Mouse (Mus musculus): ENCODE results near the gene Gm17334. TPM values are rescaled to one million over a fixed set of nuclear protein-coding genes. Genes with fewer than 3 reads are reported as not detected.

The Gm17334 gene
- polyA plus RNA-seq, 1 experiment from 2014 or later = not detected

DNA sequence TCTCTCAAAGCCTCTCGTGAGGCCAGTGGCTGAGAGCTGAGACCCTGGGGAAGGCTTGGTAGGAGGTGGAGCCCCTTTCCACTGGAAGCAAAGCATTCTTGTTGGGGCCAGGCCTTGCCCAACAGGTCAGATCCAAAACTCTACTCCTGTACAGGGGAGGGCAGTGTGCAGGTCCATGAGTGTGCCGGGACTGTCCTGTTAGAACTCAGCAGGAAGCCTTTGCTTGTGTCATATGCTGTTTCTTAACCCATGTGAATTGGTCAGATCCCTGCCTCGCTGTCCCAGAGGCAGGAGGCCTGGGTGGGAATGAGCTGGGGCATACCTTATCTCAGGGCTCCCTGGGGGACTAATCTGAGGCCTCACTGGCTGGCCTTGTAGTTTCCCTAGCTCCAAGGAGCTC, 7.3 kb upstream of the Gm17334 start:
- ATAC-seq (ENCODE audit: low FRiP score) = no peak

GRCm38 (mm10) chr11:53779808-53780207, 6.8 kb upstream of the Gm17334 start:
- H3K27me3 ChIP-seq (replicated peaks) = no peaks in the 10 kb centered on the region
- no peak overlapping the region for H3K4me3 ChIP-seq (replicated peaks)
- no peak overlapping the region for H3K9ac ChIP-seq (replicated peaks)
- no peak overlapping the region for H3K27ac ChIP-seq (replicated peaks)
- H3K9me3 ChIP-seq (replicated peaks) = no peaks in the 10 kb centered on the region
- H3K36me3 ChIP-seq = no peaks in the 10 kb centered on the region
- no peaks in the 10 kb centered on the region for H3K4me1 ChIP-seq
- H3K4me2 ChIP-seq = no peak overlapping the region
- ATAC-seq (ENCODE audit: low FRiP score) = no peak
- WGBS = 90% methylated on average over 2 of the region's 2 CpGs

More for the DNA sequence above, 7.3 kb upstream of the Gm17334 start:
- H3K4me1 ChIP-seq = no peaks in the 10 kb centered on the region
- no peaks in the 10 kb centered on the region for H3K36me3 ChIP-seq
- WGBS = 75% methylated on average over 3 of the region's 3 CpGs
- H3K4me3 ChIP-seq (replicated peaks) = no peak overlapping the region
- no peak overlapping the region for H3K27ac ChIP-seq (replicated peaks)
- H3K9ac ChIP-seq (replicated peaks) = no peak overlapping the region
- no peak overlapping the region for H3K4me2 ChIP-seq
- no peaks in the 10 kb centered on the region for H3K27me3 ChIP-seq (replicated peaks)
- no peaks in the 10 kb centered on the region for H3K9me3 ChIP-seq (replicated peaks)

GRCm38 (mm10) chr11:53778455-53778854, 5.5 kb upstream of the Gm17334 start:
- H3K4me1 ChIP-seq = no peaks in the 10 kb centered on the region
- no peak overlapping the region for H3K27ac ChIP-seq (replicated peaks)
- H3K36me3 ChIP-seq = no peaks in the 10 kb centered on the region
- no peak for ATAC-seq (ENCODE audit: low FRiP score)
- no peak overlapping the region for H3K4me2 ChIP-seq
- H3K27me3 ChIP-seq (replicated peaks) = no peaks in the 10 kb centered on the region
- H3K9me3 ChIP-seq (replicated peaks) = no peaks in the 10 kb centered on the region
- no peak overlapping the region for H3K9ac ChIP-seq (replicated peaks)
- 76% methylated on average over 5 of the region's 5 CpGs for WGBS
- H3K4me3 ChIP-seq (replicated peaks) = no peak overlapping the region

- Histone ChIP-seq H3K27ac (replicated peaks) (no peak overlapping the region), H3K4me3 (replicated peaks) (no peak overlapping the region), H3K36me3 (no peaks in the 10 kb centered on the region), H3K4me2 (no peak overlapping the region), H3K4me1 (no peaks in the 10 kb centered on the region), H3K27me3 (replicated peaks) (no peaks in the 10 kb centered on the region), H3K9ac (replicated peaks) (no peak overlapping the region), H3K9me3 (replicated peaks) (no peaks in the 10 kb centered on the region)
- WGBS = 82% methylated on average over 5 of the region's 5 CpGs
- ATAC-seq (ENCODE audit: low FRiP score) = no peak
Measured at GRCm38 (mm10) chr11:53777736-53778135, 4.7 kb upstream of the Gm17334 start.

- 90% methylated on average over 13 of the region's 13 CpGs for WGBS
- Histone ChIP-seq H3K4me3 (replicated peaks) (no peak overlapping the region), H3K4me2 (no peak overlapping the region), H3K36me3 (no peaks in the 10 kb centered on the region), H3K9ac (replicated peaks) (no peak overlapping the region), H3K27me3 (replicated peaks) (0 out of 2 replicates have a peak, but pooled peaks cover 9% of the 10 kb centered on the region), H3K4me1 (peaks cover 7% of the 10 kb centered on the region; the same call in 1 of the 2 replicates), H3K9me3 (replicated peaks) (no peaks in the 10 kb centered on the region), H3K27ac (replicated peaks) (no peak overlapping the region)
- no peak for ATAC-seq (ENCODE audit: low FRiP score)
Measured at GRCm38 (mm10) chr11:53774659-53775255, 1.8 kb upstream of the Gm17334 start.

DNA sequence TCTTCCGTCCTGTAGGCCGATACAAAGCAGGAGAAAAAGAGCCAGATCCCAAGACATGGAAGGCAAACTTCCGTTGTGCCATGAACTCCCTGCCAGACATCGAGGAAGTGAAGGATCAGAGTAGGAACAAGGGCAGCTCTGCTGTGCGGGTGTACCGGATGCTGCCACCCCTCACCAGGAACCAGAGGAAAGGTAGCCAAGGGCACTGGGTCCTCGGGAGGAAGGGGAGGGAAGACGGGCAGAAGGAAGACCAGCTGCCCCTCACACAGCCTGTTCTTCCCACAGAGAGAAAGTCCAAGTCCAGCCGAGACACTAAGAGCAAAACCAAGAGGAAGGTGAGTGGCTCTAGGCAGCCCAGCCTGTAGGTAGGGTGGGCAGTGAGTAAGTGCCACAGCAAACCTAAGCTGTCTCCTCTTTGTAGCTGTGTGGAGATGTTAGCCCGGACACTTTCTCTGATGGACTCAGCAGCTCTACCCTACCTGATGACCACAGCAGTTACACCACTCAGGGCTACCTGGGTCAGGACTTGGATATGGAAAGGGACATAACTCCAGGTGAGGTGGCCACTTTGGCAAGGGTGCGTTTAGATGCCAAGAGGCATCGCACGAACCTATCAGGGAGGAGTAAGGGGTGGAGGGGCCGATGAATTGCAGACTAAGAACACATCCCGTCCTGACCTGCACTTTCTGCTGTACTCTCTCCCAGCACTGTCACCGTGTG, 814 bp upstream of the Gm17334 start:
- no peaks in the 10 kb centered on the region for H3K36me3 ChIP-seq
- 90% methylated on average over 16 of the region's 16 CpGs for WGBS
- H3K27me3 ChIP-seq (replicated peaks) = 0 out of 2 replicates have a peak, but pooled peaks cover 15% of the 10 kb centered on the region
- H3K4me3 ChIP-seq (replicated peaks) = no peak overlapping the region
- no peak overlapping the region for H3K9ac ChIP-seq (replicated peaks)
- H3K4me2 ChIP-seq = no peak overlapping the region
- H3K27ac ChIP-seq (replicated peaks) = no peak overlapping the region
- peaks cover 12% of the 10 kb centered on the region; the same call in 1 of the 2 replicates for H3K4me1 ChIP-seq
- no peak for ATAC-seq (ENCODE audit: low FRiP score)
- H3K9me3 ChIP-seq (replicated peaks) = no peaks in the 10 kb centered on the region

DNA sequence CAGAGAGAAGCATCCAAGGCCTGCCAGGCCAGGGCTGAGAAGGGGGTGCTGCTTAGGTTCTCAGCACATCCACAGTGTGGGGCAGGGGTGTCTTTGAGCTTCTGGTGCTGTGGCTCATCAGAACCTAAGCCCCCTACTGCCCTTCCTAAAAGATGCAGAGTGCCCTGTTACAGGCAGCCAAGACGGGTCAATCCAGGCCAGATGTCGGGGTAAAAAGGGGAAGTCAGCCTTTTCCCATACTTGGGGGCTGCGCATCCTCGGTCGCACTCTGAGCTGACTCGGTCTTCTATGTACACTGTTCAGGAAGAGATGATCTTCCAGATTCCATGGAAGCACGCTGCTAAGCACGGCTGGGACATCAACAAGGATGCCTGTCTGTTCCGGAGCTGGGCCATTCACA, 451 bp downstream of the Gm17334 start:
- WGBS = 77% methylated on average over 9 of the region's 9 CpGs
- peaks cover 12% of the 10 kb centered on the region; the same call in 1 of the 2 replicates for H3K4me1 ChIP-seq
- peaks cover 20% of the 10 kb centered on the region; the same call in 1 of the 2 replicates for H3K27me3 ChIP-seq (replicated peaks)
- H3K9ac ChIP-seq (replicated peaks) = no peak overlapping the region
- no peaks in the 10 kb centered on the region for H3K36me3 ChIP-seq
- no peak overlapping the region for H3K4me3 ChIP-seq (replicated peaks)
- H3K9me3 ChIP-seq (replicated peaks) = no peaks in the 10 kb centered on the region
- H3K27ac ChIP-seq (replicated peaks) = no peak overlapping the region
- ATAC-seq (ENCODE audit: low FRiP score) = no peak
- no peak overlapping the region for H3K4me2 ChIP-seq

DNA sequence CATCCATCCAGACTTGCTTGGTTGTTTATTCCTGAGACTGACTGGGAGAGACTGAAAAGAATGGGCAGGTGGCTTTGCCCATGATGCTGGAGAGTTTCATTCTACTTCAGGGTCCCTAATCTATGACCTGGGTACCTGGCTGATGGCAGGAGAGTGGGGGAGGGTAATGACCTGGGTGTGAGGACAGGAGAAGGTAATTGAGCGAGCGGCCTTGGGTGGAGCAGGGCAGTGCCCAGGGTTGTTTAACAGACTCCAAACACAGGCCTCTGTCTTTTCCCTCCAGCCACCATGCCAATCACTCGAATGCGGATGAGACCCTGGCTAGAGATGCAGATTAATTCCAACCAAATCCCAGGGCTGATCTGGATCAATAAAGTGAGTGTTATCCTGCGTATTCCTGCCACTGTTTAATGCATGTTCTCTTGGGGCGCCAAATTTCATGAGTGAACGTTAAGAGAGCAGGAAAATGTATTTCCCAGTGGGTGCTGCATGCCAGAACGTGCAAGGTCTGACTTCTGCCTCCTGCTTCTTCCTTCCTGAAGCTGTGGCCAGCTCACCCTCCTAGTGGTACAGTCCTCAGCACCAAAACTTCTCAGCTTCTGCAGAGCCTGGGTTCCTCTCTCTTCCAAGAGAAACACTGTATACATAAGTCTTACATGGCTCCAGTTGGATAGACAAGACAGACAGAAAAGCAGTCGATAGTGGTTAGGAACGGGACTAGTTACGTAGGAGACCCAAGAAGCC, 1.8 kb downstream of the Gm17334 start:
- peak overlapping the region; percentile 84; the same call in 1 of the 2 replicates for H3K4me3 ChIP-seq (replicated peaks)
- H3K4me2 ChIP-seq = peak overlapping the region; percentile 97
- no peak overlapping the region for H3K9ac ChIP-seq (replicated peaks)
- no peaks in the 10 kb centered on the region for H3K36me3 ChIP-seq
- peaks cover 20% of the 10 kb centered on the region; the same call in 1 of the 2 replicates for H3K27me3 ChIP-seq (replicated peaks)
- H3K27ac ChIP-seq (replicated peaks) = no peak overlapping the region
- no peak for ATAC-seq (ENCODE audit: low FRiP score)
- H3K9me3 ChIP-seq (replicated peaks) = no peaks in the 10 kb centered on the region
- peaks cover 12% of the 10 kb centered on the region; the same call in 1 of the 2 replicates for H3K4me1 ChIP-seq
- 81% methylated on average over 11 of the region's 11 CpGs for WGBS

- Histone ChIP-seq H3K4me1 (peaks cover 12% of the 10 kb centered on the region; the same call in 1 of the 2 replicates), H3K9ac (replicated peaks) (peak overlapping the region; percentile 66), H3K36me3 (no peaks in the 10 kb centered on the region), H3K27ac (replicated peaks) (peak overlapping the region; percentile 52), H3K9me3 (replicated peaks) (no peaks in the 10 kb centered on the region), H3K4me3 (replicated peaks) (peak overlapping the region; percentile 84), H3K4me2 (peak overlapping the region; percentile 97), H3K27me3 (replicated peaks) (peaks cover 20% of the 10 kb centered on the region; the same call in 1 of the 2 replicates)
- ATAC-seq (ENCODE audit: low FRiP score) = peak; percentile 80
- 1% methylated on average over 75 of the region's 75 CpGs for WGBS
Measured at GRCm38 (mm10) chr11:53770125-53770791, 2.7 kb downstream of the Gm17334 start.

DNA sequence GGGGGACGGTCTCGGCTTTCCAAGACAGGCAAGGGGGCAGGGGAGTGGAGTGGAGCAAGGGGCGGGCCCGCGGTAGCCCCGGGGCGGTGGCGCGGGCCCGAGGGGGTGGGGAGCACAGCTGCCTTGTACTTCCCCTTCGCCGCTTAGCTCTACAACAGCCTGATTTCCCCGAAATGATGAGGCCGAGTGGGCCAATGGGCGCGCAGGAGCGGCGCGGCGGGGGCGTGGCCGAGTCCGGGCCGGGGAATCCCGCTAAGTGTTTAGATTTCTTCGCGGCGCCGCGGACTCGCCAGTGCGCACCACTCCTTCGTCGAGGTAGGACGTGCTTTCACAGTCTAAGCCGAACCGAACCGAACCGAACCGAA, 3.2 kb downstream of the Gm17334 start, which contains the start of gene Irf1:
Gene Irf1, plus strand, starts transcription at position 255 of the 365 bp plus-strand sequence.
- Histone ChIP-seq H3K4me1 (peaks cover 12% of the 10 kb centered on the region; the same call in 1 of the 2 replicates), H3K4me3 (replicated peaks) (peak within 1 kb of the TSS; percentile 84), H3K9ac (replicated peaks) (peak within 1 kb of the TSS; percentile 66), H3K36me3 (no peaks in the 10 kb centered on the region), H3K9me3 (replicated peaks) (no peaks in the 10 kb centered on the region), H3K27ac (replicated peaks) (peak within 1 kb of the TSS; percentile 52), H3K27me3 (replicated peaks) (peaks cover 20% of the 10 kb centered on the region), H3K4me2 (peak within 1 kb of the TSS; percentile 97)
- WGBS = 1% methylated on average over 39 of the region's 40 CpGs
- peak; percentile 92 for ATAC-seq (ENCODE audit: low FRiP score)

- Histone ChIP-seq H3K9ac (replicated peaks) (0 out of 2 replicates have a peak overlapping the region, but pooled peaks have one; percentile 66), H3K36me3 (no peaks in the 10 kb centered on the region), H3K4me2 (peak overlapping the region; percentile 97), H3K4me1 (peaks cover 14% of the 10 kb centered on the region), H3K27ac (replicated peaks) (no peak overlapping the region), H3K4me3 (replicated peaks) (peak overlapping the region; percentile 84), H3K9me3 (replicated peaks) (no peaks in the 10 kb centered on the region), H3K27me3 (replicated peaks) (peaks cover 20% of the 10 kb centered on the region)
- 55% methylated on average over 12 of the region's 12 CpGs for WGBS
- ATAC-seq (ENCODE audit: low FRiP score) = no peak
Measured at GRCm38 (mm10) chr11:53769185-53769576, 3.8 kb downstream of the Gm17334 start.
